Mouse (Mus musculus): ENCODE results near the gene Fhad1.
A peak's percentile ranks its signal among the peaks of the same experiment; 100 is the strongest.
"Not testable (repeated sequence)": the region's sequence is repeated elsewhere in the genome, so short reads cannot be mapped to it uniquely, and the experiment has no call there.

Gene Fhad1

DNA sequence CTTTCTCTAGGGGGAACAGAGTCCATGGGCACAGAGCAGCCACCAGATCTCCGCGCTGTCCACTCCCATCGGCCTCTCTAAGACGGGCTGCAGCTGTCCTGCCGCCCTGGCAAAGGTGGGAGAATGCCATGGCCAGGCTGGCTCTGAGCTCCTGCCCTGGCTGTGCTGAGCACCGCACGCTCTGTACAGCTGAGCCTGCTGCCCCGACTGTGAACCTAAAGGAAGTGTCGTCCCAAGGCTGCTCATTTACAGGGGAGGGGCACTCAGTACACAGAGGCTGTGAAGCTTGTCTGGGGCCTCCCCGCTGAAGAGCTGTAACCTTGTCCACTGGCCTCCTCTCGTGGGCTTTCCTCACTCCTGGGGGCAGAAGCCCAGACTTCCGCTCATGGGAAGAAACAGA lies 29.6 kb upstream of the Fhad1 start:
- no peak for DNase-seq (ENCODE audit: low read depth, low spot score)

DNA sequence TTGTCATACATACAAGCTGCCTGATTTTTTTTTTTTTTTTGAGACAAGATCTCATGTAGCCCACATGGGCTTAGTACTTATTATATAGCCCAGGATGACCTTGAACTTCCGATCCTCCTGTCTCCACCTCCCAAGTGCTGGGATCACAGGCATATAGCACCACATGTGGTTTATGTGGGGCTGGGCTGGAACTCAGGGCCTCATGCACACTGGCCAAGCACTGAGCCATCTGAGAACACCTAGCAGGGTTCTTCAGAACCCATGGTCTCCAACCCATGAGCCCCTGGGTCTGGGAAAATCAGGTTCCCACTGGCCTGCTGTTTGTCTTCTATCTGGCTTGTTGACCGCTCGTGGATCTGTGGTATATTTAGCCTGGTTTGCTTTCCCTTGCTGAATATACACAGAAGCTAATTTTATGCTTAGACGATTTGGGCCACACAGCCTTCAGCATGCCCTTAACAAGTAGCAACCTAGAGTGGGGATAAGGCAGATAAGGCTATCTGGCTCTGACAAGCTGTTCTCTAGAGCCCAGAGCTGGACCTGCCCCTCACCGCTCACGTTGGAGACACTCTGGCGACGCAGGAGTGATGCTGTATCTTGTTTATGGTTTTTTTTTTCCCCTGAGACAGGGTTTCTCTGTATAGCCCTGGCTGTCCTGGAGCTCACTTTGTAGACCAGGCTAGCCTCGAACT lies 24.9 kb upstream of the Fhad1 start:
- no peak for DNase-seq (ENCODE audit: low read depth, low spot score)

DNA sequence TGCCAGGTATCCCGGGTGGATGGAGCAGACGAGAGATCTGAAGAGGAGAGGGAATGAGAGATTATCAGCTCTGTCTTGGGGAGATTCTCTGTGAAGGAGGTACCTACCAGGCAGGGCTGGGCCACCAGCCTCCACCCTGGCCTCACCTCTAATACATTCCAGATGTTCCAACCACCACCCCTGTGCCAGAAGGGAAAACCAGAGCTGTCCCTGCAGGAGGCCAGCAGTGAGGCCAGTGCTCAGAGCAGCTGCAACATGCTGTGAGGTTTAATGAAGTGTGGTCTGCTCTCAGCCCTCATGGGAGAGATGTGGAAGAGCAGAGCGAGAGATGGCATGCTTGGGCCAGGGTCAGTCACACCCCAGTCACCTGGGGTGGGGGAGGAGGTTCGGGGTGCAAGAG lies 23.0 kb upstream of the Fhad1 start:
- peak; percentile 80 for DNase-seq (ENCODE audit: low read depth, low spot score)

DNA sequence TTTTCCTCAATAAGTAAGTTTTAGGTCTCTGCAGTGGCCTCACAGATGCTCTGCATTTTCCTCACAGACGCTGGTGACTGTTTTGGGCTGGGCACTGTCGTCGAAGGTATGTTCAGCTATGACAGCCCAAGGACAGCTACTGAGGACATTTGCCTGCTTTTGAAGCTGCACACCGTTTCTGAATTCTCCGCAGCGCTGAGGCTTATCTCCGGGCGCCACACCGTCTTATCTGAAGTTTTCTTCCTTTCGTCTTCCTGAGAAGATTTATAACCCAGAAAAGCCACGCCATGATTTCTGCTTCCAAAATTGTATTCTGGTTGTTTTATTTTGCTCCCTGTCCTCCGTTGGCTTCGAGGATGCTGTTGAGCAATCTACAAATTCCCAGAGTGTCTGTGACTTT lies 13.7 kb upstream of the Fhad1 start:
- DNase-seq (ENCODE audit: low read depth, low spot score) = no peak

DNA sequence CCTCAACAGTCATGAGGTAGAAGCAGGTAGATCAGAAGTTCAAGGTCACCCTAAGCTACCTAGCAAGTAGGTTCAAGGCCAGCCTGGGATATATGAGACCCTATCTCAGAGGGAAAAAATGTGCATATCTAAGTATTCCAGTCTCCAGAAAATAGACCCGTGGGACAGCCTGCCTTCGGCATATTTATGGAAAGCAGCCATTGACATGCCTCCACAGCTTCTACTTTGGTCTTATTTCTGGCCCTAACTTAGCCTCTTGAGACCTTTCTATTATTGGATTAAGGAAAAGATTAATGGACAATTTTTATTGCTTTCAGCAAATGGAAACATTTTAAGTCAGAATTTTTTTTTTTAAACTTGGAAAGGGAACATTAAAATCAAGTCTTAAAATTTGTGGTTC lies 12.1 kb upstream of the Fhad1 start:
- DNase-seq (ENCODE audit: low read depth, low spot score) = no peak

DNA sequence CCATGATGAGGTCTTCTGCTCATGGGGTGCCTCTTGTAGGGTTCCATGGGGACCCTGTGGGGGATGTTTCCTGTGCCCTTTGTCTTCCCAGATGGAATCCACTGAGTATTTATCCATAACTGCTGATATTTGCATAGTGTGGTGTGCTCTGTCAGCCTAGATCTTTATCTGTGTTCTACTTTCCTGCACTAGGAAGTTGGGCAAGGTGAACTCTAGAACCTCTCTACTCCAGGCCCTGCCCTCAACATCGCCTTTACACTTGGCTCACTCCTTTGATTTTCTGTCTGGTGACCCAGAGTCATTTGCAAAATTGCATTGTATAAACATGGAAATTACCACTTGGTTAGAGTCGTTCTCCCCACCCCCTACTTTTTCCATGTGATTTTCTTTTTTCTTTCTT lies 9.7 kb upstream of the Fhad1 start:
- no peak for DNase-seq (ENCODE audit: low read depth, low spot score)

DNA sequence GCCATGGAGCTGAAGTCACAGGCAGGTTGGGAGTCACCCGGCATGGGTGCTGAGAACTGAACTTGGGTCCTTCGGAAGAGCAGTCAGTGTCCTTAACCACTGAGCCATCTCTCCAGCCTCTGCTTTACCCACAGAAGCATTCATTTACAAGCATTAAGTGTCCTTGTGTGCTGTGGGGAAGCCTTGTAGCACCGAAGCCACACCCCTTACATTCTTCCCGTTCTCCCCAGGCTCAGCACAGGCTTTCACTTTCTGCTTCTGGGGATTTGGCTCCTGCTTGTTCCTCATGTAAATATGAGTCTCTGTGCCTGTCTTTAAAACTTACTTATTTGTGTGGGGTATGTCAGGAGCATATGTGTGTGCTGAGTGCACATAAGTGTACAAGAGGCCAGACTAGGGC lies 8.3 kb upstream of the Fhad1 start:
- DNase-seq (ENCODE audit: low read depth, low spot score) = no peak

DNA sequence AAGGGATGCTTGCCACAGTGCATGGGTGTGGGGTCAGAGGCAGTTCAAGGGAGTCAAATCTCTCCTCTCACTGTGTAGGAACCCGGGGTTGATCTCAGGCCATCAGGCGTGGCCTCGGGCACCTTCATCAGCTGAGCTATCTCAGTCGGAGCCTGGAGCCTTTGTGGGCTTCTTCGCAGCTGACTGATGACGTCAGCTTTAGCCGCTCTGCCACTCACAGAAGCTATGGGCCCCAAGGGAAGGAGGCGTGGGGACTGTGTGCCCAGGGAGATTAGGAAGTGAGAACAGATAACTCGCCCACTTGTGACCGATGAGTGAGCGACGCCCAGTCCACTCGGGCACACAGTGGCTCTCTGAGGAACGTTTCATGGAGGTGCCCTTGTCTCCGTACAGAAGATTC lies 2.8 kb upstream of the Fhad1 start:
- no peak for DNase-seq (ENCODE audit: low read depth, low spot score)

DNA sequence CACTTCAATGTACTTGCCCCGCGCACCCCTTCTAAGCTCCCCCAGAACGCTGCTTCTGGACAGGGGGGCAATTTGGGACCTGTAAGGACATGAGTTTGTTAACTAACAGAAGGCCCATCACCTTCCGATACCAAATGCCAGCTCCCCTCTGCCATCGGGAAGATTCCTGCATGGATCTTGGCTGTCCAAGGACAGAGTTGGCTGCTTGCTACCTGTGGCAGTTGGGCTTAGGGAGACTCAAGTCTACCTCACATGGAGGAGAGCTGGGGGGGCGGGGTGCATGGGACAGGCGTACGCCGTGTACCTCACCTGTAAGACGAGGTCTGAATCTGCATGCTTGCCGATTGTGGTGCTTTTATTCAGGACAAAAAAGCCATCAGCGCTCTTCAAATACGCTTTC lies 3.6 kb downstream of the Fhad1 start:
- DNase-seq (ENCODE audit: low read depth, low spot score) = no peak

DNA sequence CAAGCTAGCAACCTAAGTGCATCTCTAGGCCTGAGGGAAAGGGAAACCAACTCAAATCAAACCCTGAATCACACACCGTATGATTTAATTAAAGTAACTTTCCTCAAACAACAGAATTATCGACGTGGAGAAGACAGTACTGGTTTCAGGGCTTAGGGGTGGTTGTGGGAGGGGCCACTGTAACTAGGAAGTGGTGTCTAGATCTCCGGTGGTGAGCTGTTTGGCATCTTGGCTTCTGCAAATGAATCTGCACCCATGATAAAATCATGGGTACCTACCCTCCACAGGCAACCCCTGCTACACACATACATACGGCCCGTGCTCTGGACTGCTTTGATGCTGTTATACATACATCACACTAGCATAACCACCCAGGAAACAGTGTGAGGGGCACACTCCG lies 4.4 kb downstream of the Fhad1 start:
- no peak for DNase-seq (ENCODE audit: low read depth, low spot score)

DNA sequence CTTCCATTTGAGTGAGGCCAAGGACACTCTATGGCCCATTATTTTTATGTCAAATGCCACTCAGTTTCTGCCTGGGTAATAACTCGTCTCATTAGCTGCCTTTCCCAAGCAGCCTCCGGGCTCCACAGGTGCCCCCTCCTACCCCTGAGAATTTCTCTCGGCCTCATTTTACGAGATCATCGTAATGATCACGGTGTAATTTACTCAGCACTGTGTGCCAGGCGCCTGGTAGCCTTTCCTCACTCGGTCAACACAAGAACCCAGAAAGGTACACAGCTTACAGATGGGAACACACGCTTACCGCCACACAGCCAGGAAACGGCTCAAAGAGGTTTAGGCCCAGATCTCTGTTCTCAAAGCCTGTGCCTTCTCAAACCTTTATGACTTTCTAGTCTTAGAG lies 6.7 kb downstream of the Fhad1 start:
- DNase-seq (ENCODE audit: low read depth, low spot score) = peak; percentile 69

DNA sequence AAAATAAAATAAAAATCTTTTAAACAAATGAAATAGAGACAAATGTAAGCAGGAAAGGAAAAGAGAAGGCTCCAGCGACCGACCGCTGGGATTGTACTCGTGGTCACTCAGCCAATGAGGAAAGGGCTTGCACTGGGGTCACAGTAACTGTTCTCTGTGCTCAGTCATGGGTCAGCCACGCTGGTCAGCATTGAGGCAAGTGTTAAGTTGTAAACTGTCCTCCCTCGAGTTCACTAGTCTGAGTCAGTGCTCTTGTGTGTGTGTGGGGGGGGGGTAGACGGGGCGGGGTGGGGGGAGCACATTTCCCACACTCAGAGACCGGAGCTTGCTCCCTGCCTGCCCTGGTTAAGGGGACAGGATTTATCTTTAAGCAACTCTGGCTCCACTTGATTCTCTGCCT lies 14.3 kb downstream of the Fhad1 start:
- no peak for DNase-seq (ENCODE audit: low read depth, low spot score)

DNA sequence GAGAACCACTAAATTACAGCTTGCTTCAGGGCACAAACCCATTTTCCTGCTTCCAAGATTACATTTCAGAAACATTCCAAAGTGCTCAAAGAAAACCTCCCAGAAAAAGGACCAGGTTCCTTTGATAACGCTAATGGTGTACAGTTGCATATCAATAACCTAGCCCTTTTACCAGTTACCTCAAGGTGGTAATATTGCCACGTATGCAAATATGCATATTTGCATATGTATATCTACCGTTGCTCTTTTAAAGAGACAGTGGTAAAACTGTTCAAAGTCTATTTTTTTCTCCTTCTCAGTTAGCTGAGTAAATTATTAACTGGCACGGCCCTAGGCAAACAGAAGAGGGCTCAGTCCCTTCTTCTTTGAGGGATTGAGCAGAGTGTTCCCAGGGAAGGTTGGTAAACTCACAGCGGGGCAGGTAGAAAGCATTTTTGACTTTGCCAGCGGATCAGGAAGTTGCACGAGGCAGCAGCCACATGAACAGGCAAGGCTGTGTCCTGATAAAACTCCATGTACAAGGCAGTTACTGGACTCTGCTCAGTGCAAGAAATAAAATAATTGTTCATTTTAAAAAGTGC lies 15.3 kb downstream of the Fhad1 start:
- no peak for DNase-seq (ENCODE audit: low read depth, low spot score)

DNA sequence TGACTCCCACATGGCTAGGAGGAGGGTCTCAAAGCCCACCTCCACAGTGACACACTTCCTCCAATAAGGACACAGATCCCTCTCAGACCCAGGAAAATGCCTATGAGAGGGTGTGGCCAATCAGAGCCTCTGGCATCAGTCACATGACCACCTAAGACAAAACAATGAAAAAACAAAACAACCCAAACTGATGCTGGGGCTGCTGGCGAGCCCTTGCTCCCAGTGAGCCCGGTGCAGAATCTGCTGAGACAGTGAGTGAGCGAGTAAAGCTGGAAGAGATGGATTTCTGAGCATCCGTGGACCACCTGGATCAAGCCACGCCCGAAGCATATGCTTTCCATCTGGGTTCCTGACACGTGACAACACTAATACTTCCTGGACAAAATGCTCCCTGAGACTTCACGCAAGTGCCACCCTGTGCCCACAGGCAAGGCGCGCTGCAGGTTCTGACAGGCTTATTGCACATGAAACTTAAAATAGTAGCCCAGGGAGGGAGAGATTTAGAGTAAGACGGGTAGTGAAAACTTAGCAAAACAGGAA lies 16.5 kb downstream of the Fhad1 start:
- peak; percentile 68 for DNase-seq (ENCODE audit: low read depth, low spot score)

DNA sequence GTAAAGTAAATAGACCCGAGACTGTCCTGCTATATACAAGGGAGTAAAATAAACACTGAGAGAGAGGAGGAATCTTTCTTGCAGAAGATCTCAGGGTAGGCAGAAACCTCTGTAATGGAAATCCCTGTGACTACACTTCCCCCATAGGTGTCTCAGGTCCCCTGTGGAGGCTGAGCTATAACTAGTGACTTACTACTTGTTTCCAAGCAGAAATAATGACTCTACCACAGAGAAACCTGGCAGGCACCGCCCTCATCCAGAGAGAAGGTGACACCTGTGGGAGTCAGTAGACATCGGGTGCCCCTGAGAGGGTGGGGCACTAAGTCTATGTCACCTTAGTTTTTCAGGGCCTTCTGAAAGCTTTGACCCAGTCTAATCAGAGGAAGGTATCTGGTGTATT lies 18.0 kb downstream of the Fhad1 start:
- DNase-seq (ENCODE audit: low read depth, low spot score) = no peak

DNA sequence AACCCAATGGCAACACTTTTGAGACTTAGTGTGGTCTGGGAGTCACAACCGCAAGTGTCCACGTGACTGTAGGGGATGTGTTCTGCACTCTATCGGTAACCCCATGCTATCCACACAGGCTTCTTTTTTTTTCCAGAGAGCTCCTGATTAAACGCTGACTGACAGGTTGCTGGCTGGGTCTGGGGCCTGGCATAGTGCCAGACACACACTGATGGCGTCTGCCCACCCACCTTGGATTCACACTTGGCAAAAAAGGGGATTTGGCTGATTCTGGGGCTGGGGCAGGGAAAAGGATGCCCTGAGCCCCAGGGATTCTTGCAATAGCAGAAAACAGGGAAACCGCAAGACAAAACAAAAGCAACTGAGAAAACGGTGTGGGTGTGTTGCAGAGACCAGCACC lies 18.8 kb downstream of the Fhad1 start:
- no peak for DNase-seq (ENCODE audit: low read depth, low spot score)

DNA sequence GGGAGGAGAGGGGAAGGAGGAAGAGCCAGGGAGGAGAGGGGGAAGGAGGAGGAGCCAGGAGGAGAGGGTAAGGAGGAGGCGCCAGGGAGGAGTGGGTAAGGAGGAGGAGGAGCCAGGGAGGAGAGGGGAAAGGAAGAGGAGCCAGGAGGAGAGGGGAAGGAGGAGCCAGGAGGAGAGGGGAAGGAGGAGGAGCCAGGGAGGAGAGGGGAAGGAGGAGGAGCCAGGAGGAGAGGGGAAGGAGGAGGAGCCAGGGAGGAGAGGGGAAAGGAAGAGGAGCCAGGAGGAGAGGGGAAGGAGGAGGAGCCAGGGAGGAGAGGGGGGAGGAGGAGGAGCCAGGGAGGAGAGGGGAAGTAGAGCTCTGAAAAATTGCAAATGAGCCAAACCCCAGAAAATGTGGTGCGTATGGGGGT lies 20.8 kb downstream of the Fhad1 start:
- not testable (repeated sequence) for DNase-seq (ENCODE audit: low read depth, low spot score)

DNA sequence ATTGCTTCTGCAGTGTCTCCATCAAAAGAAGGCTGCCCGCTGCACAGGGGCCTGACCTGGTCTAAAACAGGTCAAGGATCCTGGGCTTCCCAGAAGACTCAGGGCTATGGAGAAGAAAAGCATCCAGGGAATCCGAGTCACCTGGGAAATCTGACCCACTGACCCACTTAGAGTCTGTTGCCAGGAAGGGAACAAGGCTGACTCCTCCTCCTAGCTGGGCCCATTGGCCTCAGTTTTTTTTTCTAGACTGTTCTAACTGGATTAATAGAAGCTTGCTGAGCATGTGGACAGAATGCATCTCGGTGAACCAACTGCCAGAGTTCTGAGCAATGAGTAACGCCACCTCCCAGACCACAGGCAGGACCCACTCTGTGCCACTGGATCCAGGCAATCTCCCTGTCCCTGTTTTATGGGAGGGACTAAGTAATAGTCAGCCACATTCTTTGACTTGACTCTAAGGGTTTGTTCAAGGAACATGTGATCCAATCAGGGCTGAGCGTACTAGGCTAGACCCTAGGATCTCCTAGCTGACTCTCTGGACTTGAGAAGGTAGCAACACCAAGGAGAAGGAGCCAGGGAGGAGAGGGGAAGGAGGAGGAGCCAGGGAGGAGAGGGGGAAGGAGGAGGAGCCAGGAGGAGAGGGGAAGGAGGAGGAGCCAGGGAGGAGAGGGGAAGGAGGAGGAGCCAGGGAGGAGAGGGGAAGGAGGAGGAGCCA lies 21.4 kb downstream of the Fhad1 start:
- DNase-seq (ENCODE audit: low read depth, low spot score) = no peak

DNA sequence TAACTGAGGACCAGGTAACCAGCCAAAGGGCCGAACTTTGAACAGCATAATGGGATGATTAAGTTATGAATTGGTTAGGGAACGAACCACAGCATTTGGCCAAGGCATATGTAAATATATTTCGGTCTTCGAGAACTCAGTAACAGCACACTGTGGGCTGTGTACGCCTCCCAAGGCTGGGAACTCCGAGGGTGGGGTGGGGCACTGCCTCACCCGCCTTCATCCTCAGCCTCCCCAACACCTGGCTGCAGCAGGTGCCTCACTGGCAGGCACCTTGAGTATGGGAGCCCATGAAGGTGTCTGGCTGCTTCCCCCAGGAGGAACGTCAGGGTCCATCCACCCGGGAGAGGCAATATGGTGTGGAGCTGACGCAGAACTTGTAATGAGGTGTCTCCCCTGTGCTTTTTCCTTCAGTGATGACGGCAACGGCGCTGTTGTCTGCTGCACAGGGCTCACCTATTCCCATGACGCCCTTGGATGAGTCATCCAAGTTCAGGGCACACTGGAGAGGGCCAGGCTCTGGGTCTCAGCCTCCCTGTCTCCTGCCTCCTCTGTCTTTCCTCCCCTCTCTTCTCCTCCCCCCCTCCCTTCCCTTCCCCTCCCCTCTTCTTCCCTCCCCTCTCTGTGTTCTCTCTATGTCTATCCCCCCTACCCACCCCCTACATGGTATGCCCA lies 22.2 kb downstream of the Fhad1 start:
- DNase-seq (ENCODE audit: low read depth, low spot score) = no peak

DNA sequence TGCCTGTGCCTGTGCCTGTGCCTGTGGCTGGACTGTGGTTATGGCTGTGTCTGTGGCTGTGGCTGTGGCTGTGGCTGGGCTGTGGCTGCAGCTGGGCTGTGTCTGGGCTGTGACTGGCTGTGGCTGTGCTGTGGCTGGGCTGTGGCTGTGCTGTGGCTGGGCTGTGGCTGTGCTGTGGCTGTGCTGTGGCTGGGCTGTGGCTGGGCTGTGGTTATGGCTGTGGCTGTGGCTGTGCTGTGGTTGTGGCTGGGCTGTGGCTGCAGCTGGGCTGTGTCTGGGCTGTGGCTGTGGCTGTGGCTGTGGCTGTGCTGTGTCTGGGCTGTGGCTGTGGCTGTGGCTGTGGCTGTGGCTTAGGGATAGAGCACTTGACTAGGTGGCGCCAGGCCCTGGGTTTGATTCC lies 26.7 kb downstream of the Fhad1 start:
- DNase-seq (ENCODE audit: low read depth, low spot score) = no peak

DNA sequence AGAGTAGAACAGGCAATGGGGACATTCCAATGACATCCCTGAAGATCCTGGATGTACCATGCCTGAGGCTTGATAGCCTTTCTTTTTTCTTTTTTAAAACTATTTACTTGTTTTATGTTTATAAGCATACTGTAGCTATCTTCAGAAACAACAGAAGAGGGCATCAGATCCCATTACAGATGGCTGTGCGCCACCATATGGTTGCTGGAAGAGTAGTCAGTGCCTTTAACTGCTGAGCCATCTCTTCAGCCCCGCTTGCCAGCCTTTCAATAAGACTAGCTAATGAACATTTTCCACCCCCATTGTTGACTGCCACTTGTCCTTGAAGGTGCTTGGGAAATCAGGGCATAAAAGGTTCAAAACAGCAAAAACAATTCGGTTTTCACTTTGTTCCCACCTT lies 31.2 kb downstream of the Fhad1 start:
- no peak for DNase-seq (ENCODE audit: low read depth, low spot score)

DNA sequence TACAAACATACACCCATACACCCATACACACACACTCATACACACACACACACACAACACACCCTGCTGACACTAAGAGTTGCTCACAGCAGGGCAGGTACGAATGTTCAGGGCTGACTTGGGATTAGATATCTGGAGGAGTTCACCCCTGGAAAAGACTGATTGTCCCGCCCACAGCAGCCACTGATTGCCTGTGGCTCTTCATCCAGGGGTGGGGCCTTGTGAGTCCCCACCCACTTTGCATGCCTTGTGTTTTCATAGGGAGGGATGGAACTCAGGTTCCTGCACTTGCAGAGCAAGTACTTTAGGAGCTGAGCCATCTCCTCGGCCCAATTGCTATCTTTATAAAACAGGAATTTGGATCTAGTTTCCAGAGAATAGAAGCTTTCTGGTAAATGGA lies 33.4 kb downstream of the Fhad1 start:
- DNase-seq (ENCODE audit: low read depth, low spot score) = no peak
